Mouse (Mus musculus) midbrain, postnatal 0 days (tissue): ENCODE results near the gene Gabbr2. TPM values are rescaled to one million over a fixed set of nuclear protein-coding genes. Genes with fewer than 3 reads are reported as not detected.

Source experiments
- ATAC-seq: fragments of 200-750 bp; cut with Nextera tagmentation; 2 replicates; pipeline ENCODE4 v1.8.0; 2017; ENCODE audit warnings: moderate number of reproducible peaks, mild to moderate bottlenecking, moderate TSS enrichment, moderate library complexity; ENCODE audit not compliant: low FRiP score
- DNase-seq: peaks from one replicate; pipeline ENCODE4 v3.0.0-alpha.2; 2015; ENCODE audit warnings: low spot score
- H3K27ac ChIP-seq: fragments of 300-500 bp; sonication (generic); 2 replicates; pipeline ENCODE4 v1.5.1; 2014; ENCODE audit warnings: low read depth, mild to moderate bottlenecking, low read length, mixed read lengths
- H3K27me3 ChIP-seq: fragments of 300-500 bp; sonication (generic); 2 replicates; pipeline ENCODE4 v1.6.1; 2014; ENCODE audit warnings: low read length, control low read depth, mixed read lengths; ENCODE audit not compliant: insufficient read depth
- H3K36me3 ChIP-seq: fragments of 300-500 bp; sonication (generic); 2 replicates; pipeline ENCODE4 v1.6.1; 2014; ENCODE audit warnings: low read length, control low read depth, mixed read lengths; ENCODE audit not compliant: insufficient read depth
- H3K4me1 ChIP-seq: fragments of 300-500 bp; sonication (generic); 2 replicates; pipeline ENCODE4 v1.6.1; 2014; ENCODE audit warnings: mild to moderate bottlenecking, control low read depth, antibody characterized with exemption, low read length, mixed read lengths; ENCODE audit not compliant: insufficient read depth
- H3K4me2 ChIP-seq: fragments of 300-500 bp; sonication (generic); 2 replicates; pipeline ENCODE4 v1.6.1; 2014; ENCODE audit warnings: low read depth, mild to moderate bottlenecking, low read length, mixed read lengths; ENCODE audit not compliant: poor library complexity, severe bottlenecking
- H3K4me3 ChIP-seq: fragments of 300-500 bp; sonication (generic); 2 replicates; pipeline ENCODE4 v1.5.1; 2014; ENCODE audit warnings: low read depth, mild to moderate bottlenecking, low read length, moderate library complexity
- H3K9ac ChIP-seq: fragments of 300-500 bp; sonication (generic); replicated peaks from 2 replicates; pipeline ENCODE4 v1.6.1; 2014; ENCODE audit warnings: mild to moderate bottlenecking, low read length, moderate library complexity, mixed read lengths; ENCODE audit not compliant: poor library complexity, severe bottlenecking
- H3K9me3 ChIP-seq: fragments of 300-500 bp; sonication (generic); 2 replicates; pipeline ENCODE4 v1.6.1; 2016; ENCODE audit warnings: low read length, control low read depth
- CTCF ChIP-seq: IDR thresholded peaks from 2 replicates; pipeline ENCODE4 v1.5.1; 2016; ENCODE audit warnings: antibody characterized with exemption, mild to moderate bottlenecking
- WGBS: fragments of 180-500 bp; shearing (Covaris S2); extraction: QIAGEN DNeasy Blood & Tissue Kit; methylation state at CpG from one replicate; pipeline ENCODE4 v1.1.7; 2014; 5-methylcytosine and 5-hydroxymethylcytosine counted together
- polyA plus RNA-seq: library from polyadenylated mRNA; unstranded; fragments of >200 nt; fragmentation: Nextera tagmentation; extraction: Ambion mirVana; gene quantifications from 2 replicates; pipeline ENCODE4 v1.2.1, GENCODE M21; 2015
- total RNA-seq: library from RNA; depleted of rRNA; stranded (reverse); fragments of >200 nt; gene quantifications from 2 replicates; pipeline ENCODE4 v1.2.3, GENCODE M21; 2014

Gene Gabbr2
- total and polyA plus RNA-seq, 2 experiments from 2014 or later = 20.5 to 123 TPM

DNA sequence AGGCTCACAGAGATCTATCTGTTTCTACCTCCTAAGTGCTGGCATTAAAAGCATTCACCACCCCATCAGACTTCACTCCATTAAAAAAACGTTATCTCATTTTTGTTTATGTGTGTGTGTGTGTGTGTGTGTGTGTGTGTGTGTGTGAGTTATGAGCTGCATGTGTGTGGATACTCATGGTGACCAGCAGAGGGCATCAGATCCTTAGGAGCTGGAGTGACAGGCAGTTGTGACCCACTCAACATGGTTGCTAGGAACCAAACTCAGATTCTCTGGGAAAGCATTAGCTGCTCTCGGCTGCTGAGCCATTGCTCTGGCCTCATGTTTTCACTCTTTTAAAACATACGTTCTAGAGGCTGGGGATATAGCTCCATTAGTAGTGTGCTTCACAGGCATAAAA, 218.4 kb downstream of the Gabbr2 start:
- ATAC-seq (no peak), DNase-seq (no peak)
- Histone ChIP-seq H3K9ac (no peak overlapping the region), H3K4me1 (no peaks in the 10 kb centered on the region), H3K27ac (no peak overlapping the region), H3K36me3 (no peaks in the 10 kb centered on the region), H3K4me3 (no peak overlapping the region), H3K27me3 (no peaks in the 10 kb centered on the region), H3K9me3 (no peaks in the 10 kb centered on the region), H3K4me2 (no peak overlapping the region)
- TF ChIP-seq CTCF = peak; percentile 62
- whole genome bisulfite sequencing = 88% methylated on average over 3 of the region's 3 CpGs

DNA sequence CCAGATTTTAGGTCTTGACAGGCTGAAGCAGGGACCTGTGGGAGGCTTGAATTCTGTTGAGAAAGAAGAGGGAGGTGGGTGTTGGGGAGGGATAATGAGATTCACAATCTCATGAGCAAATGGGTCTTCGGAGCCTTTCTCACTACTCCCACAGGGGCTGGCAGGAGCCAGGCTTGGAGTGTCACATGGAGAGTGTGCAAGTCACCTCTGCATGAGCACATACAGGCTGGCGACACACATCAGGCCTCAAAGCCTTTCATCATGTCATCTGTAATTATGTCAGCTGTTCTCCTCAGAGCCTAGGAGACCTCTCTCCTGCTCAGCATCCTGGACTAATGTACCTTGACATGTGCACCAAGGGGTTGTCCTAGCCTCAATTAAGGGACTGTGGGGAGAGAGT, 219.1 kb downstream of the Gabbr2 start:
- Histone ChIP-seq H3K36me3 (no peaks in the 10 kb centered on the region), H3K9me3 (no peaks in the 10 kb centered on the region), H3K27ac (no peak overlapping the region), H3K27me3 (no peaks in the 10 kb centered on the region), H3K4me2 (no peak overlapping the region), H3K4me3 (no peak overlapping the region), H3K4me1 (no peaks in the 10 kb centered on the region), H3K9ac (no peak overlapping the region)
- ATAC-seq = no peak
- TF ChIP-seq CTCF = no peak
- no peak for DNase-seq
- 64% methylated on average over 2 of the region's 2 CpGs for WGBS

DNA sequence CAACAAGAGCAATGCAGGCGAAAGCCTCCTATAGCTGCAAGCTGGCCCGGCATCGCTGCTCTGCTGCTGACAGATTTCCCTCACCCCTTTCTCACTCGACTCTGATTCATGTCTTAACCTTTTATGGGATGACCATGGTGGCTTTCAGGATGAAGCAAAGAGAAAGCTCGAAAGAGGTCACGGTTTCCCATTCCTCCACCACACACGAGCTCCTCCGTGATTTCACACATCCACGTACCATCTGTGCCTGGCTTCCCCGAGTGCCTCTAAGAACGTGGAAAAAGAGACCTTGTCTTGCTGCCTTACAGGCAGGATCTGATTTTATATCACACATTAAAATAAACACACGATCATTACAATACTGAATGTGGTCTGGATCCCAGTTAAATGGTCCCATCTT, 220.6 kb downstream of the Gabbr2 start:
- Histone ChIP-seq H3K9ac (no peak overlapping the region), H3K9me3 (no peaks in the 10 kb centered on the region), H3K36me3 (no peaks in the 10 kb centered on the region), H3K4me3 (no peak overlapping the region), H3K27ac (no peak overlapping the region), H3K4me2 (no peak overlapping the region), H3K4me1 (no peaks in the 10 kb centered on the region), H3K27me3 (no peaks in the 10 kb centered on the region)
- TF ChIP-seq CTCF = no peak
- 77% methylated on average over 12 of the region's 12 CpGs for WGBS
- DNase-seq (no peak), ATAC-seq (no peak)

DNA sequence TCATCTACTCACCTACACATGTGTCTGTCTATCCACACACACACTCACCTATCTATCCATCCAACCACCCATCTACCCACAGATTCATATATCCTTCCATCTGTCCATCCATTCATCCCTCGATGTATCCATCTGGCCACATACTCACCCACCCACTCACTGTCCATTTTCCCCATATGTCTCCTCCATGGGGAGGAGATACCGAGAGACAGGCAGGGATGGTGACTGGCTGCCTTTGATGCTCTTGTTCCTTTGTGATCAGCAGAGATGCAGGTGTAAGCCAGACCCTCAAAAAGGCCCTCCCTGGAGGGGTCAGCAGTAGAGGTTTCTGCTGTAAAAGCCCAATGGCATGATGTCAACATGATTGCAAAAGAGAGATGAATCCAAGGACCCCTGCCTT, 221.0 kb downstream of the Gabbr2 start:
- WGBS = 81% methylated on average over 2 of the region's 2 CpGs
- no peak overlapping the region for H3K27ac ChIP-seq
- H3K9me3 ChIP-seq = no peaks in the 10 kb centered on the region
- ATAC-seq = no peak
- no peak for DNase-seq
- H3K9ac ChIP-seq = no peak overlapping the region
- TF ChIP-seq CTCF = no peak
- no peaks in the 10 kb centered on the region for H3K4me1 ChIP-seq
- no peaks in the 10 kb centered on the region for H3K27me3 ChIP-seq
- no peak overlapping the region for H3K4me3 ChIP-seq
- no peaks in the 10 kb centered on the region for H3K36me3 ChIP-seq
- H3K4me2 ChIP-seq = no peak overlapping the region

GRCm38 (mm10) chr4:46770090-46770489, 221.6 kb downstream of the Gabbr2 start:
- 46% methylated on average over 8 of the region's 8 CpGs for WGBS
- Histone ChIP-seq H3K9me3 (no peaks in the 10 kb centered on the region), H3K36me3 (no peaks in the 10 kb centered on the region), H3K27ac (no peak overlapping the region), H3K4me2 (no peak overlapping the region), H3K4me1 (no peaks in the 10 kb centered on the region), H3K9ac (no peak overlapping the region), H3K4me3 (no peak overlapping the region), H3K27me3 (no peaks in the 10 kb centered on the region)
- no peak for TF ChIP-seq CTCF
- DNase-seq (no peak), ATAC-seq (0 out of 2 replicates have a peak, but pooled peaks have one; percentile 32)

- peak; percentile 25 for DNase-seq
- Histone ChIP-seq H3K4me3 (no peak overlapping the region), H3K4me2 (no peak overlapping the region), H3K27ac (no peak overlapping the region), H3K27me3 (no peaks in the 10 kb centered on the region), H3K9me3 (no peaks in the 10 kb centered on the region), H3K9ac (no peak overlapping the region), H3K4me1 (no peaks in the 10 kb centered on the region), H3K36me3 (no peaks in the 10 kb centered on the region)
- no peak for TF ChIP-seq CTCF
- 51% methylated on average over 7 of the region's 7 CpGs for WGBS
- ATAC-seq = no peak
These were observed 225.3 kb downstream of the Gabbr2 start for GRCm38 (mm10) chr4:46766326-46766725.
